Mouse (Mus musculus): ENCODE results near the gene Nudt4. TPM values are rescaled to one million over a fixed set of nuclear protein-coding genes. Genes with fewer than 3 reads are reported as not detected.

Nudt4 gene
- polyA plus RNA-seq, 2 experiments = 64.7 to 108 TPM

GRCm38 (mm10) chr10:95591257-95591656 lies 27.3 kb upstream of the Nudt4 start:
- Histone ChIP-seq H3K27me3 (ENCODE audit: control insufficient read depth, insufficient read depth, low read length) (no peaks in the 10 kb centered on the region), H3K4me3 (replicated peaks; ENCODE audit: low read length) (no peak overlapping the region), H3K27ac (replicated peaks; ENCODE audit: low read depth, low read length) (no peak overlapping the region), H3K9ac (ENCODE audit: low read depth, low read length, severe bottlenecking) (no peak overlapping the region), H3K4me1 (ENCODE audit: control insufficient read depth, insufficient read depth, low read length) (no peaks in the 10 kb centered on the region), H3K36me3 (ENCODE audit: control insufficient read depth, insufficient read depth, low read length) (no peaks in the 10 kb centered on the region), H3K9me3 (ENCODE audit: control insufficient read depth, low read length) (no peaks in the 10 kb centered on the region), H3K4me2 (replicated peaks; ENCODE audit: low read depth, low read length, severe bottlenecking) (no peak overlapping the region)
- 84% methylated on average over 4 of the region's 4 CpGs for WGBS
- ATAC-seq (ENCODE audit: low FRiP score, low read depth) = no peak
- TF ChIP-seq POLR2A (IDR thresholded peaks at IDR 0.05; ENCODE audit: borderline replicate concordance, extremely low read depth, insufficient read depth, insufficient read length) = no peak
- no peak for DNase-seq (ENCODE audit: low spot score)

GRCm38 (mm10) chr10:95590196-95590595 lies 26.2 kb upstream of the Nudt4 start:
- no peaks in the 10 kb centered on the region for H3K4me1 ChIP-seq (ENCODE audit: control insufficient read depth, insufficient read depth, low read length)
- 44% methylated on average over 6 of the region's 6 CpGs for WGBS
- TF ChIP-seq POLR2A (IDR thresholded peaks at IDR 0.05; ENCODE audit: borderline replicate concordance, extremely low read depth, insufficient read depth, insufficient read length) = no peak
- no peak overlapping the region for H3K27ac ChIP-seq (replicated peaks; ENCODE audit: low read depth, low read length)
- H3K9me3 ChIP-seq (ENCODE audit: control insufficient read depth, low read length) = no peaks in the 10 kb centered on the region
- no peak for ATAC-seq (ENCODE audit: low FRiP score, low read depth)
- no peak overlapping the region for H3K9ac ChIP-seq (ENCODE audit: low read depth, low read length, severe bottlenecking)
- no peak overlapping the region for H3K4me3 ChIP-seq (replicated peaks; ENCODE audit: low read length)
- no peaks in the 10 kb centered on the region for H3K27me3 ChIP-seq (ENCODE audit: control insufficient read depth, insufficient read depth, low read length)
- no peaks in the 10 kb centered on the region for H3K36me3 ChIP-seq (ENCODE audit: control insufficient read depth, insufficient read depth, low read length)
- DNase-seq (ENCODE audit: low spot score) = no peak
- H3K4me2 ChIP-seq (replicated peaks; ENCODE audit: low read depth, low read length, severe bottlenecking) = no peak overlapping the region

- ATAC-seq (ENCODE audit: low FRiP score, low read depth) (no peak), DNase-seq (ENCODE audit: low spot score) (no peak)
- WGBS = 91% methylated on average over 4 of the region's 4 CpGs
- TF ChIP-seq POLR2A (IDR thresholded peaks at IDR 0.05; ENCODE audit: borderline replicate concordance, extremely low read depth, insufficient read depth, insufficient read length) = no peak
- H3K9me3 ChIP-seq (ENCODE audit: control insufficient read depth, low read length) = no peaks in the 10 kb centered on the region
- no peak overlapping the region for H3K4me2 ChIP-seq (replicated peaks; ENCODE audit: low read depth, low read length, severe bottlenecking)
- H3K4me3 ChIP-seq (replicated peaks; ENCODE audit: low read length) = no peak overlapping the region
- no peaks in the 10 kb centered on the region for H3K27me3 ChIP-seq (ENCODE audit: control insufficient read depth, insufficient read depth, low read length)
- H3K9ac ChIP-seq (ENCODE audit: low read depth, low read length, severe bottlenecking) = no peak overlapping the region
- H3K27ac ChIP-seq (replicated peaks; ENCODE audit: low read depth, low read length) = no peak overlapping the region
- no peaks in the 10 kb centered on the region for H3K4me1 ChIP-seq (ENCODE audit: control insufficient read depth, insufficient read depth, low read length)
- H3K36me3 ChIP-seq (ENCODE audit: control insufficient read depth, insufficient read depth, low read length) = no peaks in the 10 kb centered on the region
Measured at GRCm38 (mm10) chr10:95589196-95589595, 25.2 kb upstream of the Nudt4 start.

GRCm38 (mm10) chr10:95587509-95588220 lies 23.7 kb upstream of the Nudt4 start:
- H3K4me1 ChIP-seq (ENCODE audit: control insufficient read depth, insufficient read depth, low read length) = no peaks in the 10 kb centered on the region
- H3K4me3 ChIP-seq (replicated peaks; ENCODE audit: low read length) = no peak overlapping the region
- H3K27ac ChIP-seq (replicated peaks; ENCODE audit: low read depth, low read length) = no peak overlapping the region
- H3K9ac ChIP-seq (ENCODE audit: low read depth, low read length, severe bottlenecking) = no peak overlapping the region
- ATAC-seq (ENCODE audit: low FRiP score, low read depth) (no peak), DNase-seq (ENCODE audit: low spot score) (no peak)
- H3K9me3 ChIP-seq (ENCODE audit: control insufficient read depth, low read length) = no peaks in the 10 kb centered on the region
- H3K27me3 ChIP-seq (ENCODE audit: control insufficient read depth, insufficient read depth, low read length) = no peaks in the 10 kb centered on the region
- TF ChIP-seq POLR2A (IDR thresholded peaks at IDR 0.05; ENCODE audit: borderline replicate concordance, extremely low read depth, insufficient read depth, insufficient read length) = no peak
- WGBS = 68% methylated on average over 8 of the region's 8 CpGs
- no peaks in the 10 kb centered on the region for H3K36me3 ChIP-seq (ENCODE audit: control insufficient read depth, insufficient read depth, low read length)
- no peak overlapping the region for H3K4me2 ChIP-seq (replicated peaks; ENCODE audit: low read depth, low read length, severe bottlenecking)

GRCm38 (mm10) chr10:95585554-95585953 lies 21.6 kb upstream of the Nudt4 start:
- H3K9ac ChIP-seq (ENCODE audit: low read depth, low read length, severe bottlenecking) = no peak overlapping the region
- ATAC-seq (ENCODE audit: low FRiP score, low read depth) = no peak

More at GRCm38 (mm10) chr10:95585554-95585953, 21.6 kb upstream of the Nudt4 start:
- TF ChIP-seq POLR2A (IDR thresholded peaks at IDR 0.05; ENCODE audit: borderline replicate concordance, extremely low read depth, insufficient read depth, insufficient read length) = no peak
- Histone ChIP-seq H3K4me3 (replicated peaks; ENCODE audit: low read length) (no peak overlapping the region), H3K27me3 (ENCODE audit: control insufficient read depth, insufficient read depth, low read length) (no peaks in the 10 kb centered on the region), H3K36me3 (ENCODE audit: control insufficient read depth, insufficient read depth, low read length) (no peaks in the 10 kb centered on the region), H3K4me2 (replicated peaks; ENCODE audit: low read depth, low read length, severe bottlenecking) (no peak overlapping the region), H3K9me3 (ENCODE audit: control insufficient read depth, low read length) (no peaks in the 10 kb centered on the region), H3K27ac (replicated peaks; ENCODE audit: low read depth, low read length) (no peak overlapping the region), H3K4me1 (ENCODE audit: control insufficient read depth, insufficient read depth, low read length) (no peaks in the 10 kb centered on the region)
- DNase-seq (ENCODE audit: low spot score) = no peak
- WGBS = 82% methylated on average over 6 of the region's 6 CpGs
